Mouse (Mus musculus): ENCODE measurements around the gene Ubtfl1. TPM values are rescaled to one million over a fixed set of nuclear protein-coding genes. Genes with fewer than 3 reads are reported as not detected.

Ubtfl1 gene
- polyA plus RNA-seq, 1 experiment from 2014 or later: not detected

Small RNA genes within 50 kb of the gene (microRNA-seq; reads per million reads assigned to microRNA genes)
- gene Gm22854: not detected

Other genes with a start within 250 kb of the Ubtfl1 start
- 134 and 139 TPM in 2 replicates for gene Chordc1, start 112.3 kb upstream of the Ubtfl1 start, polyA plus RNA-seq (2014; fragmentation: Nextera tagmentation; extraction: Ambion mirVana)
- 1.7 and 2.3 TPM in 2 replicates for gene Naalad2, start 1.4 kb upstream of the Ubtfl1 start, polyA plus RNA-seq (2014; fragmentation: Nextera tagmentation; extraction: Ambion mirVana)
- gene Mbd3l2, start 26.2 kb downstream of the Ubtfl1 start, polyA plus RNA-seq (2014; fragmentation: Nextera tagmentation; extraction: Ambion mirVana): not detected in 2 replicates
- gene Zfp558, start 73.8 kb downstream of the Ubtfl1 start, polyA plus RNA-seq (2014; fragmentation: Nextera tagmentation; extraction: Ambion mirVana): 13.1 and 16.3 TPM in 2 replicates
- gene Mbd3l1, start 73.9 kb downstream of the Ubtfl1 start, polyA plus RNA-seq (2014; fragmentation: Nextera tagmentation; extraction: Ambion mirVana): not detected in 2 replicates

All from neural tube, embryonic 11.5 days (tissue).